Mouse (Mus musculus): Measurements from ENCODE around the gene Fshb. TPM values are rescaled to one million over a fixed set of nuclear protein-coding genes. Genes with fewer than 3 reads are reported as not detected.

Gene Fshb
- total RNA-seq, 2 experiments from 2014 or later = not detected

DNA sequence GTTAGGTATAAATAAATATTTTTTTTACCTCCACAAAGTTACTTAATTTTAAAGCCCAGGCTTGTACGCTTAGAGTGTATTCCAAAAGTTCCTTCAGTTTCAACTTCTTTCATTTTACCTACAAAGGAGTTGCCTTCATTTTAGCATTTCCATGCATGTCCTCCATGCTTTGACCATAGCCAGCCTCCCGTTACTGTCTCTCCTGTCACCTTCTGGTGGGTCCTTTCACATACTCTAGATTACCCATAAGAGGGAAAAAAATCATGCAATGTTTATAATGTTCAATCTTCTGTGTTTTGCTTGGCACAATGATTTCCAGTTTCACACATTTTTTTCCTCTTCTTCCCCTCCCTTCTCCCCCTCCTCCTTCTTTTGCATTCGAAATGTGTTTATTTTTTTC lies 53.1 kb downstream of the Fshb start:
- Histone ChIP-seq H3K4me3 (no peak overlapping the region), H3K27ac (no peak overlapping the region)
- intact Hi-C loops (cut with DNase I) = no loop called here
- no peak; the same call in 1 of the 2 replicates for TF ChIP-seq CTCF (IDR thresholded peaks at IDR 0.05)
- no peak for DNase-seq (ENCODE audit: extremely low spot score in 1 of 2, low spot score in 2 of 2)

Other genes starting within 250 kb of the Fshb start
- gene Arl14ep, start 85.2 kb downstream of the Fshb start, total RNA-seq (2021) = 10 to 100 TPM; 34.5 to 38.2 TPM
- gene Kcna4, start 231.0 kb upstream of the Fshb start, total RNA-seq (2021) = 10 to 100 TPM; 36.2 to 39.4 TPM

Data from left cerebral cortex, adult 2 months (tissue).